Mouse (Mus musculus): ENCODE results near the gene E2f1. TPM values are rescaled to one million over a fixed set of nuclear protein-coding genes. Genes with fewer than 3 reads are reported as not detected.

E2f1 gene
- under 1 TPM; 0.61 to 0.73 TPM for total RNA-seq (2021)

GRCm38 (mm10) chr2:154569836-154570286, at the start of gene E2f1:
Gene E2f1, minus strand, starts transcription at chr2:154569892.
- peak; percentile 90 to 91 for DNase-seq
- intact Hi-C loops (cut with DNase I): no loop called here

- DNase-seq: no peak
- intact Hi-C loops (cut with DNase I): no loop called here
Measured at GRCm38 (mm10) chr2:154617061-154617460, 47.4 kb upstream of the E2f1 start.

GRCm38 (mm10) chr2:154615674-154616073, 46.0 kb upstream of the E2f1 start:
- intact Hi-C loops (cut with DNase I): loop anchor here (2.0 kb wide), 1 partner anchor 65 kb away; the partner anchor contains the start of gene Actl10

GRCm38 (mm10) chr2:154614841-154615576, 45.3 kb upstream of the E2f1 start:
- intact Hi-C loops (cut with DNase I): loop anchor here (2.0 kb wide), 1 partner anchor 64 kb away; the partner anchor contains the start of gene Actl10
- DNase-seq: no peak

More at GRCm38 (mm10) chr2:154615674-154616073, 46.0 kb upstream of the E2f1 start:
- no peak for DNase-seq

GRCm38 (mm10) chr2:154613118-154614115, 43.7 kb upstream of the E2f1 start, which contains the start of the genes Zfp341 and 4930519P11Rik:
Gene Zfp341, plus strand, starts transcription at chr2:154613297.
Gene 4930519P11Rik, minus strand, starts transcription at chr2:154613437.
- intact Hi-C loops (cut with DNase I): loop anchor here (2.0 kb wide), 2 partner anchors 63 to 197 kb away; partner anchors contain the start of gene Actl10

GRCm38 (mm10) chr2:154609050-154609767, 39.5 kb upstream of the E2f1 start:
- DNase-seq: no peak
- intact Hi-C loops (cut with DNase I): no loop called here

More at GRCm38 (mm10) chr2:154613118-154614115, 43.7 kb upstream of the E2f1 start, which contains the start of the genes Zfp341 and 4930519P11Rik:
- DNase-seq: peak; percentile 87 to 89

GRCm38 (mm10) chr2:154606965-154607364, 37.3 kb upstream of the E2f1 start:
- no peak for DNase-seq
- intact Hi-C loops (cut with DNase I): no loop called here

- DNase-seq: no peak
- intact Hi-C loops (cut with DNase I): no loop called here
Measured at GRCm38 (mm10) chr2:154604156-154604555, 34.5 kb upstream of the E2f1 start.

- DNase-seq: peak; percentile 99 to 100
- intact Hi-C loops (cut with DNase I): no loop called here
Measured at GRCm38 (mm10) chr2:154603638-154604153, 34.0 kb upstream of the E2f1 start, which contains the start of gene Pxmp4. Gene Pxmp4, minus strand, starts transcription at chr2:154603708.

GRCm38 (mm10) chr2:154603007-154603637, 33.4 kb upstream of the E2f1 start:
- intact Hi-C loops (cut with DNase I): no loop called here

GRCm38 (mm10) chr2:154601324-154601723, 31.6 kb upstream of the E2f1 start:
- intact Hi-C loops (cut with DNase I): no loop called here

More at GRCm38 (mm10) chr2:154603007-154603637, 33.4 kb upstream of the E2f1 start:
- no peak for DNase-seq

GRCm38 (mm10) chr2:154600586-154600985, 30.9 kb upstream of the E2f1 start:
- intact Hi-C loops (cut with DNase I): no loop called here
- no peak for DNase-seq

More at GRCm38 (mm10) chr2:154601324-154601723, 31.6 kb upstream of the E2f1 start:
- no peak for DNase-seq

GRCm38 (mm10) chr2:154597399-154597798, 27.7 kb upstream of the E2f1 start:
- intact Hi-C loops (cut with DNase I): no loop called here

GRCm38 (mm10) chr2:154595775-154596174, 26.1 kb upstream of the E2f1 start:
- intact Hi-C loops (cut with DNase I): no loop called here
- no peak for DNase-seq

More at GRCm38 (mm10) chr2:154597399-154597798, 27.7 kb upstream of the E2f1 start:
- no peak for DNase-seq

GRCm38 (mm10) chr2:154593025-154593424, 23.3 kb upstream of the E2f1 start:
- DNase-seq: peak; percentile 28 to 40
- intact Hi-C loops (cut with DNase I): no loop called here

- intact Hi-C loops (cut with DNase I): no loop called here
- DNase-seq: no peak
Measured at GRCm38 (mm10) chr2:154591239-154591638, 21.5 kb upstream of the E2f1 start.

- intact Hi-C loops (cut with DNase I): no loop called here
- DNase-seq: no peak
Measured at GRCm38 (mm10) chr2:154589051-154589450, 19.4 kb upstream of the E2f1 start.

- intact Hi-C loops (cut with DNase I): no loop called here
- peak in 1 of 2 experiments; percentile 39 for DNase-seq
Measured at GRCm38 (mm10) chr2:154586405-154586804, 16.7 kb upstream of the E2f1 start.
